Mouse (Mus musculus): Measurements from ENCODE around the gene Dnase1l3.

The Dnase1l3 gene

GRCm38 (mm10) chr14:7937052-7937630 is 57.2 kb downstream of the Dnase1l3 start:
- DNase-seq (ENCODE audit: low read depth, low spot score), result peak; percentile 26

- DNase-seq (ENCODE audit: low read depth, low spot score), result no peak
These were observed 60.2 kb downstream of the Dnase1l3 start for GRCm38 (mm10) chr14:7934166-7934565.

DNA sequence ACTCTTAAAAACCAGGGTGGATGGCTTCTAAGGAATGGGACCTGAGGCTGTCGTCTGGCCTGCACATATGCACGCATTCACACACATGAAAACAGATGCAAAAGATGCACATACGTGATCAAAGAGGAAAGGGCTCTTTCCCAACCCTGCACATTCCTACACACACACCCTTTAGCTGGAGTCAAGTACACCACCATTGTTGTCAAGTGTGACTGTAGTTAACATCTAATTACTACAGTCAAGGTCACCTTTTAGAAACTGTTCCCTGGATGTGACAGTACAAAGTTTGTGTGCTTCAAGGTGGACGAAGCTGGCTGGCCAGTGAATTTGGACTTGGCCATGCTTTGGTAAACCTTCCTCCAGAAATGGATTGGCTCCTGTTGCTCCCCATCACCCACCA is 62.2 kb downstream of the Dnase1l3 start:
- no peak for DNase-seq (ENCODE audit: low read depth, low spot score)

- DNase-seq (ENCODE audit: low read depth, low spot score), result no peak
These were observed 65.3 kb downstream of the Dnase1l3 start for GRCm38 (mm10) chr14:7929029-7929428.

GRCm38 (mm10) chr14:7928362-7928761 is 66.0 kb downstream of the Dnase1l3 start:
- no peak for DNase-seq (ENCODE audit: low read depth, low spot score)

- no peak for DNase-seq (ENCODE audit: low read depth, low spot score)
These were observed 70.7 kb downstream of the Dnase1l3 start for GRCm38 (mm10) chr14:7923635-7924034.

DNA sequence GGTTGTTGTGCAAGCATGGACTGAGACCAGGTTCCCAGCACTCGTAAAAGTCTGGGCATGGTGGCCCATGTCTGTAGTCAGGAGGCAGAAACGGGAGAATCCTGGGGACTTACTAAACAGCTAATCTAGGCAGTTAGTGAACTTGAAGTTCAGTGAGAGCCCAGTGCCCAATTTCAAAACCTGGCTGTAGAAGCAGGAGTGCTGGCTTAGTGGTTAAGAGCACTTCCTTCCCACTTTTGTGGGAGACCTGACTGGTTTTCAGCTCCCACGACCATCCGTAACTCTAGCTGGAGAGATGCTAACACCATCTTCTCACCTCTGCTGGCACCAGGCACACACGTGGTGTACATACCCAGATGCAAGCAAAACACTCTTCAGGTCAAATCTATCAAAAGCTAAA is 72.9 kb downstream of the Dnase1l3 start:
- no peak for DNase-seq (ENCODE audit: low read depth, low spot score)

DNA sequence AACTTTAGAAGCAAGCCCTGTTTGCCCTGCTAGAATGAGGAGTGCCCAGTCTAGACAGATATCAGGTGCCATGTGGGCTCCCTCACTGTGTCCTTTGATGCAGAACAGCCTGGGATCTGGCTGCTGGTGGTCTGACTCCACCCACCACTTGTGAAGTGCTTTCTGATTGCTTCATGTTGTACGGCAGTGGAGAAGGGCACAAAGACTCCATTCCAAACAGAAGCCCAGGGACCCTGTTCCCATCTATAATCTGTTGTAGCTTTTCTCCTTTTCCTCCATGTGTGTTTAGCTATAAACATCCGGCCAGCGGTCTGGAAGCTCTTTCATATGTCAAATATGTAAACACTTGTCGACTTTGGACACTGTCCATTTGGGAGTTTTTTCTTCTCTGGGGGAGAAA is 74.5 kb downstream of the Dnase1l3 start:
- no peak for DNase-seq (ENCODE audit: low read depth, low spot score)

DNA sequence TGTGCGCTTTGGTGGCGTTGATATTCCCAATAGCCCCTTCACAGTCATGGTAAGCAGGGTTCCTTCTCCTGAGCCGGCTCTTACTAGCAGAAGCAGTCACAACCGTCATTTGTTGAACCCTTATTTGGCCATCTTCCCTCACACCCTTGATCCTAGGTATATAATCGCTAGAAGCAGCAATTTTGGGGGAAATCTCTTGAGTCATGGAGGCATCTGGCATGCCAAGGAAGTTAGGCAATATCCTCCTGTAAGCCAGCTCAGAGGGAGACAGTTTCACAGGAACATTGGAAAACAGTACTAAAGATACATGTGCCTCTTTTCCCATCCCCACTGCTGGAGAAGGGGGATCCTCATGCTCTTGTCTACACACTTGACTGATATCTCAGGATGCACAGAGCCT is 75.1 kb downstream of the Dnase1l3 start:
- DNase-seq (ENCODE audit: low read depth, low spot score), result no peak

- DNase-seq (ENCODE audit: low read depth, low spot score), result peak; percentile 59
These were observed 76.0 kb downstream of the Dnase1l3 start for GRCm38 (mm10) chr14:7918150-7918991.

Data from A20 (cell line).